Mouse (Mus musculus): Measurements from ENCODE around the gene Slc2a13. TPM values are rescaled to one million over a fixed set of nuclear protein-coding genes. Genes with fewer than 3 reads are reported as not detected.
A peak's percentile ranks its signal among the peaks of the same experiment; 100 is the strongest.

The Slc2a13 gene
- polyA plus RNA-seq, 2 experiments = 0.05 to 0.08 TPM

DNA sequence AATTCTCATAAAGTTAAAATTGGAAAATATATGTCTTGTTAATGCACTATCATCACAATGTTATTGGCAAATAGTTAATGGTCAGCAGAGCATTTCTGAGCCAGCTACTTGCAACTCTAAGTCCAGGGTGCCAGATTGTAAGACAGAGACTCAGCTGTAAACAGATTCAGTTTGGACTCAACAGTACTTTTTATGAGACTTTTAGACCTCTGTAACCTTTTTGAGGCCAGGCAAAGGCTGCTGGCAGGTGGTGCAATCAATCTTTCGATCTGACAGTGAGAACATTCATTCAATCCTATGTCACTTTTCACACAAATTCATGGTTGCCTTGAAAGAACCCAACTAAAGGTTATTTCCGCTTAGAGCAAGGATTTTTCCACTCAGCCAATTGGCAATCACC lies 35.8 kb upstream of the Slc2a13 start:
- Histone ChIP-seq H3K27me3 (ENCODE audit: control insufficient read depth, insufficient read depth, low read length) (no peaks in the 10 kb centered on the region), H3K36me3 (replicated peaks; ENCODE audit: control insufficient read depth, insufficient read depth, low read depth) (no peaks in the 10 kb centered on the region), H3K9me3 (ENCODE audit: control insufficient read depth, low read length) (no peaks in the 10 kb centered on the region), H3K4me2 (ENCODE audit: low read depth) (no peak overlapping the region), H3K9ac (replicated peaks) (no peak overlapping the region), H3K27ac (no peak overlapping the region), H3K4me3 (ENCODE audit: insufficient read depth in 1 of 2, low read depth in 2 of 2, low read length in 2 of 2) (no peak overlapping the region), H3K4me1 (replicated peaks; ENCODE audit: control insufficient read depth in 2 of 2, insufficient read depth in 2 of 2, low read length in 1 of 2) (no peaks in the 10 kb centered on the region)
- TF ChIP-seq CTCF (IDR thresholded peaks at IDR 0.05; ENCODE audit: low read depth) (no peak), EP300 (IDR thresholded peaks at IDR 0.05; ENCODE audit: low read depth) (no peak)
- WGBS (ENCODE audit: insufficient replicate concordance) = 57% methylated on average over 2 of the region's 2 CpGs
- no peak for DNase-seq (ENCODE audit: low read depth in 3 of 3, low spot score in 3 of 3)
- no peak for ATAC-seq (ENCODE audit: insufficient read depth)

DNA sequence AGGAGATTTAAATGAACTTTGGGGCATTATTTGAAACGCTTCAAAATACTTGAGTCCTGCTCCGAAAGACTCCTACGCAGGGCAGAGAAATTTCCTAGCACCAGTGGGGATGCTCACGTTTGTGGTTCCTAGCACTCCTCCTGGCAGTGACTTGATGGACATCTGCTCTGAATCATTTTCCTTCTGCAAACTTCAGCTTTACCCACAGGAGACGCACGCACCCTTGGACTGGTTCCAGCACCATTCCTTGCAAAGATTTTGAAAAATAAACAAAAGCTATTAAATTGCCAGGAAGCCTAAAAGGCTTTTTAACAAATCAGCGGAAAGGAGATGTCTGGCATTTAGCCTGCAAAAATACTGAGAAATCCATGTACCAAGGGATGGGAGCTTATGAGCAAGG lies 28.1 kb upstream of the Slc2a13 start:
- DNase-seq (ENCODE audit: low read depth in 3 of 3, low spot score in 3 of 3) (no peak), ATAC-seq (ENCODE audit: insufficient read depth) (no peak)
- Histone ChIP-seq H3K4me1 (replicated peaks; ENCODE audit: control insufficient read depth in 2 of 2, insufficient read depth in 2 of 2, low read length in 1 of 2) (no peaks in the 10 kb centered on the region), H3K27ac (no peak overlapping the region), H3K4me3 (ENCODE audit: insufficient read depth in 1 of 2, low read depth in 2 of 2, low read length in 2 of 2) (no peak overlapping the region), H3K9ac (replicated peaks) (no peak overlapping the region), H3K36me3 (replicated peaks; ENCODE audit: control insufficient read depth, insufficient read depth, low read depth) (no peaks in the 10 kb centered on the region), H3K27me3 (ENCODE audit: control insufficient read depth, insufficient read depth, low read length) (no peaks in the 10 kb centered on the region), H3K4me2 (ENCODE audit: low read depth) (no peak overlapping the region), H3K9me3 (ENCODE audit: control insufficient read depth, low read length) (no peaks in the 10 kb centered on the region)
- WGBS (ENCODE audit: insufficient replicate concordance) = 79% methylated on average over 7 of the region's 7 CpGs
- no peak for TF ChIP-seq CTCF (IDR thresholded peaks at IDR 0.05; ENCODE audit: low read depth)
- no peak for TF ChIP-seq EP300 (IDR thresholded peaks at IDR 0.05; ENCODE audit: low read depth)

DNA sequence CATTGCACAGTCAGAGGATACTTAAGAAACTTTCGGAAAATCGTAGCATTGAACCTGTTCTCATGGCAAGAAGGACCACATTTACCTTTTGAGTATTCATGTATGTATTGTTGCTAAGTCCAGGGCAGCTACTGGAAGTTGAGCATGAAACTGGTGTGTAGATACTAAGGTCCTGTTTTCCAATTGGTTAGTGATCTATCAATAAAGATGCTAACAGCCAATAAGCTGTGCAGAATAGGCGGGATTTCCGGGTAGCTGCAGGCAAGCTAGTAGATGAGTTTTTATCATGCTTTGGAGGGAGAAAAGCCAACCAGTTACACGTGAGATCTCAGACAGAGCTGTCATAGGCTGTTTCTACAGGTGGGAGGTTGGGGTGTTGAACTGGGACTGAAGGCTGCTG lies 24.2 kb upstream of the Slc2a13 start:
- TF ChIP-seq CTCF (IDR thresholded peaks at IDR 0.05; ENCODE audit: low read depth) (no peak), EP300 (IDR thresholded peaks at IDR 0.05; ENCODE audit: low read depth) (no peak)

DNA sequence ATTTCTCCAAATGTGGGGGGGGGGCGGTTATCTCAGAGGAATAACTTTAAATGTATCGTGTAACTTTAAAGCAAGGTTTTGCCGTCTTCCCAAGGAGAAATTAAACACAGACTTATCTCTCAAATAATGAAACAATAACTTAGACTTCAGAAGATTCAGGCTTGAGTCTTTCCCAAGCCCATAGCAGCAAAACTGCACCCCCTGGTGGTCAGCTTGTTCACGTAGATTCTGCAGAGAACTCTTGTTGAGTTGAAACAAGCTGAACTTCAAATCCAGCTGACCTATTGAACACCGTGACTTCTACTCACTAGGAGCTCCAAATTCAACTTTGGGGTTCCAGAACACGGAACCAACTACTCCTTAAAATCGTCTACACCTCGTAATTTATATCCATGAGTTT lies 1.4 kb upstream of the Slc2a13 start:
- WGBS (ENCODE audit: insufficient replicate concordance) = 19% methylated on average over 8 of the region's 8 CpGs
- Histone ChIP-seq H3K36me3 (replicated peaks; ENCODE audit: control insufficient read depth, insufficient read depth, low read depth) (no peaks in the 10 kb centered on the region), H3K27me3 (ENCODE audit: control insufficient read depth, insufficient read depth, low read length) (peaks cover 30% of the 10 kb centered on the region), H3K9ac (replicated peaks) (no peak overlapping the region), H3K9me3 (ENCODE audit: control insufficient read depth, low read length) (no peaks in the 10 kb centered on the region), H3K27ac (no peak overlapping the region), H3K4me1 (replicated peaks; ENCODE audit: control insufficient read depth in 2 of 2, insufficient read depth in 2 of 2, low read length in 1 of 2) (no peaks in the 10 kb centered on the region), H3K4me3 (ENCODE audit: insufficient read depth in 1 of 2, low read depth in 2 of 2, low read length in 2 of 2) (no peak overlapping the region), H3K4me2 (ENCODE audit: low read depth) (no peak overlapping the region)
- TF ChIP-seq EP300 (IDR thresholded peaks at IDR 0.05; ENCODE audit: low read depth) (no peak), CTCF (IDR thresholded peaks at IDR 0.05; ENCODE audit: low read depth) (peak; percentile 65)
- DNase-seq (ENCODE audit: low read depth in 3 of 3, low spot score in 3 of 3) = peak; percentile 13 to 23 (median 20)
- ATAC-seq (ENCODE audit: insufficient read depth) = no peak

More for the DNA sequence above, 24.2 kb upstream of the Slc2a13 start:
- Histone ChIP-seq H3K9ac (replicated peaks) (no peak overlapping the region), H3K36me3 (replicated peaks; ENCODE audit: control insufficient read depth, insufficient read depth, low read depth) (no peaks in the 10 kb centered on the region), H3K27me3 (ENCODE audit: control insufficient read depth, insufficient read depth, low read length) (no peaks in the 10 kb centered on the region), H3K4me2 (ENCODE audit: low read depth) (no peak overlapping the region), H3K27ac (no peak overlapping the region), H3K9me3 (ENCODE audit: control insufficient read depth, low read length) (no peaks in the 10 kb centered on the region), H3K4me1 (replicated peaks; ENCODE audit: control insufficient read depth in 2 of 2, insufficient read depth in 2 of 2, low read length in 1 of 2) (no peaks in the 10 kb centered on the region), H3K4me3 (ENCODE audit: insufficient read depth in 1 of 2, low read depth in 2 of 2, low read length in 2 of 2) (no peak overlapping the region)
- WGBS (ENCODE audit: insufficient replicate concordance) = 63% methylated on average over 5 of the region's 5 CpGs
- DNase-seq (ENCODE audit: low read depth in 3 of 3, low spot score in 3 of 3) (no peak), ATAC-seq (ENCODE audit: insufficient read depth) (no peak)

DNA sequence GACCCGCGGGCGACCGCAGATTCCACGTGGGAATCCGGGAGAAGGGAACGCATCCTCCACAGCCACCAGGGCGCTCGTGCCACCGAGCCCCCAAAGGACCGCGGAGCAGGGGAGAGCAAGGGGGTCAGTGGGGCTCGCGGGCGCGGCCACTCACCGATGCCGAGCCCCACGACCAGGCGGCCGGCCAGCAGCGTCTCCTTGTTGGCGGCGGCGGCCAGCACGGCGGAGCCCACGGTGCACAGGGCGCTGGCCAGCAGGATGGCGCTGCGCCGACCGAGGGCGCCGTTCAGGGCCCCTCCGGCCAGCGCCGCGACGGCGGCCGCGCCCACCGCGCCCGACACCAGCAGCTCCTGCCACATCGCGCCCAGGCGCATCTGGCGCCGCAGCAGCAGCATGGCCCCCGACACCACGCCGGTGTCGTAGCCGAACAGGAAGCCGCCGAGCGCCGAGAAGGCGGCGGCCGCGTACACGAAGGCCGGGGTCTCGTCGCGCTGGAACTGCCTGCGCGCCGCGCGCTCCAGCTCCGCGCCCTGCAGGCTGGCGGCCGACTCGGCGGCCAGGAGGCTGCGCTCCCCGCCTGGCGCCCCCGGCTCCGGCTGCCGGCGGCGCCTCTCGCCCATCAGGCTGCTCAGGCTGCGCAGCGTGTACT lies 516 bp downstream of the Slc2a13 start:
- Histone ChIP-seq H3K27me3 (ENCODE audit: control insufficient read depth, insufficient read depth, low read length) (peaks cover 30% of the 10 kb centered on the region), H3K4me3 (ENCODE audit: insufficient read depth in 1 of 2, low read depth in 2 of 2, low read length in 2 of 2) (peak overlapping the region; percentile 43), H3K4me1 (replicated peaks; ENCODE audit: control insufficient read depth in 2 of 2, insufficient read depth in 2 of 2, low read length in 1 of 2) (no peaks in the 10 kb centered on the region), H3K27ac (no peak overlapping the region), H3K4me2 (ENCODE audit: low read depth) (peak overlapping the region; percentile 67), H3K9ac (replicated peaks) (no peak overlapping the region), H3K9me3 (ENCODE audit: control insufficient read depth, low read length) (no peaks in the 10 kb centered on the region), H3K36me3 (replicated peaks; ENCODE audit: control insufficient read depth, insufficient read depth, low read depth) (no peaks in the 10 kb centered on the region)
- DNase-seq (ENCODE audit: low read depth in 3 of 3, low spot score in 3 of 3) = no peak
- under 1% methylated on average over 79 of the region's 91 CpGs for WGBS (ENCODE audit: insufficient replicate concordance)
- ATAC-seq (ENCODE audit: insufficient read depth) = peak; percentile 67
- TF ChIP-seq EP300 (IDR thresholded peaks at IDR 0.05; ENCODE audit: low read depth) (no peak), CTCF (IDR thresholded peaks at IDR 0.05; ENCODE audit: low read depth) (no peak)
